Mouse (Mus musculus) layer of hippocampus, adult 8-10 months (tissue): ENCODE data around the gene Abl2. TPM values are rescaled to one million over a fixed set of nuclear protein-coding genes. Genes with fewer than 3 reads are reported as not detected.

Experiments
- DNase-seq, 2 experiments: peaks; one replicate each; pipeline ENCODE4 v3.0.0; 2022; ENCODE audit warnings: low spot score in 2 of 2
- total RNA-seq, 4 experiments: library from RNA; stranded (reverse); gene quantifications; 2 replicates each; pipeline ENCODE4 v1.2.4; 2022

Gene Abl2
- total RNA-seq, 4 experiments from 2014 or later: 76.6 to 82.4 (median 79.9) TPM

GRCm38 (mm10) chr1:156668602-156669001, 110.0 kb downstream of the Abl2 start:
- no peak for DNase-seq

- DNase-seq: no peak
Measured at GRCm38 (mm10) chr1:156669208-156669983, 110.8 kb downstream of the Abl2 start.

- DNase-seq: no peak
Measured at GRCm38 (mm10) chr1:156671921-156672320, 113.3 kb downstream of the Abl2 start.

GRCm38 (mm10) chr1:156672720-156673475, 114.3 kb downstream of the Abl2 start:
- DNase-seq: no peak

- no peak for DNase-seq
Measured at GRCm38 (mm10) chr1:156673476-156674194, 115.0 kb downstream of the Abl2 start.

- DNase-seq: peak; percentile 51 to 59
Measured at GRCm38 (mm10) chr1:156674195-156675000, 115.8 kb downstream of the Abl2 start, which contains the start of gene Tor3a. Tor3a (minus strand) TSS chr1:156674356.

- no peak for DNase-seq
Measured at GRCm38 (mm10) chr1:156676171-156676570, 117.6 kb downstream of the Abl2 start.

- DNase-seq: no peak
Measured at GRCm38 (mm10) chr1:156676596-156676995, 118.0 kb downstream of the Abl2 start.

- DNase-seq: no peak
Measured at GRCm38 (mm10) chr1:156677230-156677629, 118.6 kb downstream of the Abl2 start.

GRCm38 (mm10) chr1:156679599-156679998, 121.0 kb downstream of the Abl2 start:
- DNase-seq: no peak

- no peak for DNase-seq
Measured at GRCm38 (mm10) chr1:156686025-156686661, 127.6 kb downstream of the Abl2 start.

Other genes starting within 250 kb of the Abl2 start
- gene Nphs2, start 248.1 kb upstream of the Abl2 start, total RNA-seq: under 1 TPM in 3 of 4 experiments, not detected in 1; 0.19 to 0.57 (median 0.45) TPM
- gene Gm2000, start 192.7 kb upstream of the Abl2 start, total RNA-seq: 100 to 1,000 TPM; 359 to 380 (median 373) TPM
- 1 to 10 TPM in 1 of 4 experiments, under 1 TPM in 3; 0.52 to 1.4 (median 0.73) TPM for gene Axdnd1, start 137.6 kb upstream of the Abl2 start, total RNA-seq
- 10 to 100 TPM; 55.0 to 67.6 (median 59.7) TPM for gene Soat1, start 84.5 kb upstream of the Abl2 start, total RNA-seq
- gene Gm10031, start 34.8 kb upstream of the Abl2 start, total RNA-seq: 10 to 100 TPM; 39.0 to 49.4 (median 43.5) TPM
- gene Tor3a, start 115.6 kb downstream of the Abl2 start, total RNA-seq: 10 to 100 TPM in 1 of 4 experiments, 1 to 10 TPM in 3; 8.2 to 11.9 (median 8.7) TPM
- 10 to 100 TPM; 70.3 to 84.4 (median 79.3) TPM for gene Fam20b, start 160.3 kb downstream of the Abl2 start, total RNA-seq